Mouse (Mus musculus): ENCODE data around the gene Med12l. TPM values are rescaled to one million over a fixed set of nuclear protein-coding genes. Genes with fewer than 3 reads are reported as not detected.

Med12l gene
- polyA plus RNA-seq, 1 experiment from 2014 or later = 6.5 TPM

- no peak overlapping the region for H3K27ac ChIP-seq (replicated peaks; ENCODE audit: low read depth, low read length)
- H3K4me2 ChIP-seq (ENCODE audit: low read length) = no peak overlapping the region
- no peaks in the 10 kb centered on the region for H3K36me3 ChIP-seq (ENCODE audit: control insufficient read depth, insufficient read depth, low read length)
- WGBS = 43% methylated on average over 3 of the region's 3 CpGs
- ATAC-seq (ENCODE audit: low FRiP score, low TSS enrichment) (no peak), DNase-seq (no peak)
- H3K4me1 ChIP-seq (ENCODE audit: control insufficient read depth, insufficient read depth, low read length) = no peaks in the 10 kb centered on the region
- H3K27me3 ChIP-seq (ENCODE audit: control insufficient read depth, insufficient read depth, low read length) = no peaks in the 10 kb centered on the region
- no peak overlapping the region for H3K9ac ChIP-seq (replicated peaks; ENCODE audit: low read length)
- H3K9me3 ChIP-seq (ENCODE audit: control insufficient read depth, low read length) = no peaks in the 10 kb centered on the region
- no peak overlapping the region for H3K4me3 ChIP-seq (replicated peaks; ENCODE audit: low read depth, low read length)
Observed at GRCm38 (mm10) chr3:58989374-58989773, 16.3 kb upstream of the Med12l start.

- H3K9ac ChIP-seq (replicated peaks; ENCODE audit: low read length) = no peak overlapping the region
Observed at GRCm38 (mm10) chr3:58990556-58990955, 15.1 kb upstream of the Med12l start.

GRCm38 (mm10) chr3:58992122-58992521 lies 13.5 kb upstream of the Med12l start:
- H3K27ac ChIP-seq (replicated peaks; ENCODE audit: low read depth, low read length) = no peak overlapping the region
- H3K27me3 ChIP-seq (ENCODE audit: control insufficient read depth, insufficient read depth, low read length) = no peaks in the 10 kb centered on the region
- DNase-seq (peak; percentile 22), ATAC-seq (ENCODE audit: low FRiP score, low TSS enrichment) (no peak)
- H3K4me2 ChIP-seq (ENCODE audit: low read length) = no peak overlapping the region
- H3K4me3 ChIP-seq (replicated peaks; ENCODE audit: low read depth, low read length) = no peak overlapping the region
- no peaks in the 10 kb centered on the region for H3K36me3 ChIP-seq (ENCODE audit: control insufficient read depth, insufficient read depth, low read length)
- H3K4me1 ChIP-seq (ENCODE audit: control insufficient read depth, insufficient read depth, low read length) = no peaks in the 10 kb centered on the region
- H3K9ac ChIP-seq (replicated peaks; ENCODE audit: low read length) = no peak overlapping the region
- H3K9me3 ChIP-seq (ENCODE audit: control insufficient read depth, low read length) = no peaks in the 10 kb centered on the region

More at GRCm38 (mm10) chr3:58990556-58990955, 15.1 kb upstream of the Med12l start:
- H3K27ac ChIP-seq (replicated peaks; ENCODE audit: low read depth, low read length) = no peak overlapping the region
- H3K27me3 ChIP-seq (ENCODE audit: control insufficient read depth, insufficient read depth, low read length) = no peaks in the 10 kb centered on the region
- no peak for DNase-seq
- H3K4me3 ChIP-seq (replicated peaks; ENCODE audit: low read depth, low read length) = no peak overlapping the region
- H3K36me3 ChIP-seq (ENCODE audit: control insufficient read depth, insufficient read depth, low read length) = no peaks in the 10 kb centered on the region
- no peaks in the 10 kb centered on the region for H3K9me3 ChIP-seq (ENCODE audit: control insufficient read depth, low read length)
- no peaks in the 10 kb centered on the region for H3K4me1 ChIP-seq (ENCODE audit: control insufficient read depth, insufficient read depth, low read length)
- WGBS = 75% methylated on average over 3 of the region's 3 CpGs
- H3K4me2 ChIP-seq (ENCODE audit: low read length) = no peak overlapping the region
- no peak for ATAC-seq (ENCODE audit: low FRiP score, low TSS enrichment)

GRCm38 (mm10) chr3:58993619-58994018 lies 12.0 kb upstream of the Med12l start:
- Histone ChIP-seq H3K27me3 (ENCODE audit: control insufficient read depth, insufficient read depth, low read length) (no peaks in the 10 kb centered on the region), H3K9ac (replicated peaks; ENCODE audit: low read length) (no peak overlapping the region), H3K9me3 (ENCODE audit: control insufficient read depth, low read length) (no peaks in the 10 kb centered on the region), H3K4me3 (replicated peaks; ENCODE audit: low read depth, low read length) (no peak overlapping the region), H3K4me1 (ENCODE audit: control insufficient read depth, insufficient read depth, low read length) (no peaks in the 10 kb centered on the region), H3K27ac (replicated peaks; ENCODE audit: low read depth, low read length) (no peak overlapping the region), H3K4me2 (ENCODE audit: low read length) (no peak overlapping the region), H3K36me3 (ENCODE audit: control insufficient read depth, insufficient read depth, low read length) (no peaks in the 10 kb centered on the region)
- DNase-seq (no peak), ATAC-seq (ENCODE audit: low FRiP score, low TSS enrichment) (no peak)
- 91% methylated on average over 3 of the region's 3 CpGs for WGBS

GRCm38 (mm10) chr3:59003756-59004155 lies 1.9 kb upstream of the Med12l start:
- Histone ChIP-seq H3K9ac (replicated peaks; ENCODE audit: low read length) (no peak overlapping the region), H3K4me3 (replicated peaks; ENCODE audit: low read depth, low read length) (no peak overlapping the region), H3K36me3 (ENCODE audit: control insufficient read depth, insufficient read depth, low read length) (no peaks in the 10 kb centered on the region), H3K4me2 (ENCODE audit: low read length) (no peak overlapping the region), H3K27ac (replicated peaks; ENCODE audit: low read depth, low read length) (no peak overlapping the region), H3K4me1 (ENCODE audit: control insufficient read depth, insufficient read depth, low read length) (no peaks in the 10 kb centered on the region), H3K27me3 (ENCODE audit: control insufficient read depth, insufficient read depth, low read length) (no peaks in the 10 kb centered on the region), H3K9me3 (ENCODE audit: control insufficient read depth, low read length) (no peaks in the 10 kb centered on the region)
- DNase-seq (no peak), ATAC-seq (ENCODE audit: low FRiP score, low TSS enrichment) (no peak)
- 85% methylated on average over 5 of the region's 5 CpGs for WGBS

GRCm38 (mm10) chr3:59005996-59006730 lies 538 bp downstream of the Med12l start:
- ATAC-seq (ENCODE audit: low FRiP score, low TSS enrichment) (peak; percentile 72), DNase-seq (peak; percentile 85)
- Histone ChIP-seq H3K9ac (replicated peaks; ENCODE audit: low read length) (peak overlapping the region; percentile 80), H3K4me3 (replicated peaks; ENCODE audit: low read depth, low read length) (peak overlapping the region; percentile 83), H3K4me2 (ENCODE audit: low read length) (peak overlapping the region; percentile 90), H3K27me3 (ENCODE audit: control insufficient read depth, insufficient read depth, low read length) (no peaks in the 10 kb centered on the region), H3K9me3 (ENCODE audit: control insufficient read depth, low read length) (no peaks in the 10 kb centered on the region), H3K4me1 (ENCODE audit: control insufficient read depth, insufficient read depth, low read length) (no peaks in the 10 kb centered on the region), H3K27ac (replicated peaks; ENCODE audit: low read depth, low read length) (peak overlapping the region; percentile 93), H3K36me3 (ENCODE audit: control insufficient read depth, insufficient read depth, low read length) (no peaks in the 10 kb centered on the region)
- under 1% methylated on average over 77 of the region's 83 CpGs for WGBS

- Histone ChIP-seq H3K9me3 (ENCODE audit: control insufficient read depth, low read length) (no peaks in the 10 kb centered on the region), H3K27ac (replicated peaks; ENCODE audit: low read depth, low read length) (peak overlapping the region; percentile 93), H3K9ac (replicated peaks; ENCODE audit: low read length) (peak overlapping the region; percentile 80), H3K27me3 (ENCODE audit: control insufficient read depth, insufficient read depth, low read length) (no peaks in the 10 kb centered on the region), H3K36me3 (ENCODE audit: control insufficient read depth, insufficient read depth, low read length) (no peaks in the 10 kb centered on the region), H3K4me3 (replicated peaks; ENCODE audit: low read depth, low read length) (peak overlapping the region; percentile 83), H3K4me2 (ENCODE audit: low read length) (peak overlapping the region; percentile 90), H3K4me1 (ENCODE audit: control insufficient read depth, insufficient read depth, low read length) (no peaks in the 10 kb centered on the region)
- 0% methylated on average over 72 of the region's 77 CpGs for WGBS
- ATAC-seq (ENCODE audit: low FRiP score, low TSS enrichment) (peak; percentile 82), DNase-seq (peak; percentile 89)
Observed at GRCm38 (mm10) chr3:59006731-59007441, 1.3 kb downstream of the Med12l start.

GRCm38 (mm10) chr3:59010276-59010675 lies 4.7 kb downstream of the Med12l start:
- ATAC-seq (ENCODE audit: low FRiP score, low TSS enrichment) (no peak), DNase-seq (no peak)
- WGBS = 93% methylated on average over 3 of the region's 3 CpGs
- Histone ChIP-seq H3K4me3 (replicated peaks; ENCODE audit: low read depth, low read length) (no peak overlapping the region), H3K9ac (replicated peaks; ENCODE audit: low read length) (no peak overlapping the region), H3K4me2 (ENCODE audit: low read length) (no peak overlapping the region), H3K4me1 (ENCODE audit: control insufficient read depth, insufficient read depth, low read length) (no peaks in the 10 kb centered on the region), H3K36me3 (ENCODE audit: control insufficient read depth, insufficient read depth, low read length) (no peaks in the 10 kb centered on the region), H3K27ac (replicated peaks; ENCODE audit: low read depth, low read length) (no peak overlapping the region), H3K27me3 (ENCODE audit: control insufficient read depth, insufficient read depth, low read length) (no peaks in the 10 kb centered on the region), H3K9me3 (ENCODE audit: control insufficient read depth, low read length) (no peaks in the 10 kb centered on the region)
